Mouse (Mus musculus) gastrocnemius, postnatal 25 days (tissue): ENCODE data around the gene Poc1a. TPM values are rescaled to one million over a fixed set of nuclear protein-coding genes. Genes with fewer than 3 reads are reported as not detected.

ENCODE experiments used
- DNase-seq: peaks from one replicate; pipeline ENCODE4 v3.0.0; 2022
- total RNA-seq, 2 experiments: library from RNA; stranded (reverse); gene quantifications; 1 replicate in 1 of 2; 2 replicates in 1 of 2; pipeline ENCODE4 v1.2.3; 2021

The Poc1a gene
- total RNA-seq, 2 experiments from 2014 or later = 0.90 to 2.1 TPM

- no peak for DNase-seq
These were observed 15.3 kb upstream of the Poc1a start for GRCm38 (mm10) chr9:106265358-106266075.

DNA sequence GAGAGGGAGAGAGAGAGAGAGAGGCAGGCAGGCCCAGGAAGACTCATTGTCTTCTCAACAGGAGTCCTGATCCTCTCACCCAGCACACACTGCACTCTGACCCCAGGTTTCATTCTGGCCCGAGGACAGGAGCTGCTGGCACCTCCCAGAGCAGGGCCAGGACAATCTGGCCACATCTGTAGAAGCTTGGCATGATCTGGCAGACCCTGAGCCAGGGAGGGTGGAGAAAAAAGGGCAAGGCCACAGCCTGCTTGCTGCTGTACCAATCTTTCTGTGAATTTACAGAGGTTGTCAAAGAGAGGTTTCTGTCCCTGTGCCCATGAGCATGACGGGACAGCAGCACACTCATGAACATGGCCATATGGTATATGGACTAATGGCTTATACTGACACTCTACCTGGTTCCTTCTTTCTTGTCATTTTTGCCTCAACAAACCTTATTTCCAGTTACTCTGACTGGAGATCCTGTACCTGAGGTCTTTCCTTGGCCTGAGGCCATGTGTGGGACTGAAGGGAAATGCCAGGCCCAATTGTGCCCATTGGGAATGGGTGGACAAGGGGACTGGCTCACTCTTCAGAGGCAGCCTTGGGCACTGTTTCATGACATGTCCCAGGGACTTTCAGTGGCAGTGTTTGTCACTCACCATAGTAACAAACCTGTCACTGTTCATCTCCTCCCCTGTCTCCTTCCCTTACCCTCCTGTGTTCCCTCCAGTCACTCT lies 13.8 kb upstream of the Poc1a start:
- DNase-seq = no peak

DNA sequence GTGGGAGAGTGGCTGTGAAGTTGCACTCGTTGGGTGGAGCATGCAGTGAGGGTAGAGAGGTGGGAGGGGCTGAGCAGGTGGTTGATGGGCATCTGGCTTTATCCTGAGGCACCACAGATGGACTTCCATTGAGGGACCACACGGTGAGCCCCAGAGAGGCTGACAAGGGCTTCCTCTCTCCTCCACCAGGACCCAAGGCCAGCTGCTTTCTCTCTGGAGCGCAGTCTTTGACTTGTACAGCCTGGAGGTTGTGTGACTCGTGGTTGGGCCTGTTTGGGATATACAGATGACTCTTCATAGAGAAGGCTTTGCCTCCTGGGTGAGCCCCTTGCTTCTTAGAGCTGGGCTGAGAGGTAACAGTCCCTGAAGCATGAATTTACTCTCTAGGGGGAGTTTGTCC lies 12.4 kb upstream of the Poc1a start:
- no peak for DNase-seq

GRCm38 (mm10) chr9:106269076-106269788 lies 11.6 kb upstream of the Poc1a start:
- no peak for DNase-seq

DNA sequence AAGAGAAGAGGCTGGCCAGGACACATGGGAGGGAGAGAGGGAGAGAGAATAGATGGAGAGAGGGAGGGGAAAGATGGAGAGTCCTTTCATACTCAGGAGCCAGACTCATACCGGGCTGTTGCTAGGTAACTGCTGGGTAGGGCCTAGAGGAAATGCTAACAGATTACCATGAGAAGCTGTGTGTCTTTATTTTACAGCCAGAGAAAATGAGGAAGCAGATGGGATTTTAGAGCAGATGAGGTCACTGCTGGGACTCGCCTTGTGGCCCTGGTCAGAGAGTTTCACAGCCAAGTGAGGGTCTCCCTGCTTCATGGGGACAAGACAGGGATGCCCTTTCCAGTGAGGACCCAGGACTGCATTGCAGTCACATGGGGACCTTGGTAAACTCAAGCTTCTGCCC lies 11.0 kb upstream of the Poc1a start:
- DNase-seq = no peak

DNA sequence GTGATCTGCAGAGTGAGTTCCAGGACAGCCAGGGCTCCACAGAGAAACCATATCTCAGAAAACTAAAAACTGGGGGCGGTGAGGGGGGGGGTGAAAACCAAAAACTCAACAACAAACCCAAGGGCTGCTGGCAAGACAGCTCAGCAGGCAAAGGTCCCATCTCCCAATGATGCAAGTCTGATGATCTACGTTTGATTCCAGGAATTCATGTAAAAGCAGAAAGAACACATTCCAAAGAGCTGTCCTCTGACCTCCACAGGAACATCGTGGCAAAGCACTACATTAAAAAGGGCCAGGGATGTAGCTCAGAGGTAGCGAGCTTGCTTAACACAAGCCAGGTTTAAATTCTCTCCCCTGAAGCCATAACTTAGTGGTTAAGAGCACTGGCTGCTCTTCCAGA lies 10.2 kb upstream of the Poc1a start:
- DNase-seq = no peak

- no peak for DNase-seq
These were observed 8.6 kb upstream of the Poc1a start for GRCm38 (mm10) chr9:106272288-106272687.

DNA sequence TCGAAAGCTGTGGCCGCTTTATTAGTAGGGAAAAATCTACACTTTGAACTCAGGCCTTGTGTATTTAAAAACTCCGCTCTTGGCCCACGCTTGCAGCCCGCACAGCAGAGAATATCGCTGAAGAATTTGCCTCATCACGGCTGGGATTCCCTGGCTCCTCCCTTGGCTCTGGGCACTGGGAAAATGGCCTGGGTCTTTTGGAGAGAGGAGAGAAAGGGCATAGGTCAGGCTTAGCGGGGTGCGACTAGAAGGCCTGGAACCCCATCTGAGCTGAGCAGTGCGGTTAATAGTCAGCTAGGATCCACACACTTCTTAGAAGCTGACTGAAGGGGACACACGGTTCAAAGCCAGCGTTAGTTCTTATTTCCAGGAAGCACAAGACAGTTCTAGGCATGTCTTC lies 7.6 kb upstream of the Poc1a start:
- no peak for DNase-seq

- no peak for DNase-seq
These were observed 7.1 kb upstream of the Poc1a start for GRCm38 (mm10) chr9:106273791-106274190.

GRCm38 (mm10) chr9:106274652-106275180 lies 6.1 kb upstream of the Poc1a start:
- no peak for DNase-seq

DNA sequence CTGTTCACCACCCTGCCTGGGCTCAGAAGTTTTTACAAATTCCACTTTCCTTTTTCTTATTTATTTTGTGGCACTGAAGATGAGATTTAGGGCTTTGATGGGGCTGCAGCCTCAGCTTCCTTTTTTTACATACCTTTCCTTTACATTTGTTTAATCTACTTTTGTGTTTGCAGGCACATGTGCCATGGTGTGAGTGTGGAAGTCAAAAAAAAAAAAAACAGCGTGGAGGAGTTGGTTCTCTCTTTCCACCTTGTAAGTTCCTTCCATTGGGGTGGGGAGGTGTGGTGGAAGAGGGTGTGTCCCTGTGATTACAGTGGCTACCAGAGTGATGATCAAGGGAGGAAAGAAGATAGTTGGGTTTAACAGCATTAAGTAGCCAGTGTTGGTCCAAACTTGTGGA lies 5.1 kb upstream of the Poc1a start:
- no peak for DNase-seq

DNA sequence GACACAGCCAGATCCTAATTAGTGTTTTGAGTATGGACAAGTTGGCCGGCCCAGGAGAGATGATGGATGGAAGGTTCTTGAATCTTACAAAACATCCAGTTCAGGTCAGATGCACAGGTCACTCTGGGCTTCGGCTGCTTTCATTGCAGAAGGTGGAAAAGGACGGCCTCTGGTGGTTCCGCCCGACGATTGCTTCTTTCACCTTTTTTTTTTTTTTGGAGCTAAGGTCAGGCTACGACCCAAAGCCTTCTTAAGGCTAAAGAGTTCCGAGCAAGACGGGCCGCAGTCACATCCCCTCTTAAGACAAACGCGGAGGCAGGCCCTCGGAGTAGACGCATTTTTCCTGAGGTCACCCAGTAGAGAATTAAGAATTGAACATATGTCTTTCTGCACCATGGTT lies 475 bp upstream of the Poc1a start:
- peak; percentile 64 for DNase-seq

DNA sequence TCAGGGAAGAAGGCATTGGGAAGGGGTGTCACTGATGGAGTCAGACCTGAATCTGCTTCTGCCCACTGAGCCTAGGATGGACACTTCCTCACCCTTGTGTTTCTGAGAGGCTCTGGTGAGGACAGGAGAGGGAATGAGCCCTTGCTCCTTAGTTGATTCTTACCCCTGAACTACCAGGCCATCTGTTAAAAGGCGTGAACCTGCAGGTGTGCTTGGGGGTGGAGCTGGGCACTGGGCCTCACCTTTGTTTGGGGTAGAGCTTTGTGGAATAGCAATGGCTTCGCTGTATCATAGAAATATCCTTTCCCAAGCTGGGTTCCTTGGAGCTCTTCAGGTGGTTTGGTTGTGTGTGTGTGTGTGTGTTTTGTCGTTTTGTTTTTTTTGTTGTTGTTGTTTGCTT lies 1.2 kb downstream of the Poc1a start:
- no peak for DNase-seq

- no peak for DNase-seq
These were observed 6.3 kb downstream of the Poc1a start for GRCm38 (mm10) chr9:106287165-106287564.

DNA sequence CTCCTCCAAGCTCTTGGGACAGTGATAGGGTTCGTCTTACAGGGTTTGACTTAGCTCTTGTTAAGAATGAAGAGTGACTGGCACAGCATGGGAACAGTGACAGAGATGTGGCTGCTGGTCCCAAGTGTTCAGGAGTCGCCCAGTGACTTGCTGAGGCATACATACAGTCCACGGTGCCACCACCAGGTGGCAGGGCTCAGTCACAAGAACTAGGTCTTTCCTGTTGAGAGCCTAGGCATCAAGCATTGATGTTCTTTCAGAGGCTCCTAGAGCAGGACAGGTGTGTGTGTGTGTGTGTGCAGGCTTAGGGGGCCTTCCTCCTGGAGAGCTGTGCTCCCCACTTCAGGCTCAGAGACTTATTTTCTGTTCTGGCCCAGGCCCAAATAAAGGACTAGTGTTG lies 8.0 kb downstream of the Poc1a start:
- DNase-seq = peak; percentile 49

GRCm38 (mm10) chr9:106289841-106290240 lies 9.0 kb downstream of the Poc1a start:
- DNase-seq = no peak

- DNase-seq = no peak
These were observed 9.8 kb downstream of the Poc1a start for GRCm38 (mm10) chr9:106290636-106291122.

GRCm38 (mm10) chr9:106293569-106294156 lies 12.8 kb downstream of the Poc1a start:
- DNase-seq = no peak

DNA sequence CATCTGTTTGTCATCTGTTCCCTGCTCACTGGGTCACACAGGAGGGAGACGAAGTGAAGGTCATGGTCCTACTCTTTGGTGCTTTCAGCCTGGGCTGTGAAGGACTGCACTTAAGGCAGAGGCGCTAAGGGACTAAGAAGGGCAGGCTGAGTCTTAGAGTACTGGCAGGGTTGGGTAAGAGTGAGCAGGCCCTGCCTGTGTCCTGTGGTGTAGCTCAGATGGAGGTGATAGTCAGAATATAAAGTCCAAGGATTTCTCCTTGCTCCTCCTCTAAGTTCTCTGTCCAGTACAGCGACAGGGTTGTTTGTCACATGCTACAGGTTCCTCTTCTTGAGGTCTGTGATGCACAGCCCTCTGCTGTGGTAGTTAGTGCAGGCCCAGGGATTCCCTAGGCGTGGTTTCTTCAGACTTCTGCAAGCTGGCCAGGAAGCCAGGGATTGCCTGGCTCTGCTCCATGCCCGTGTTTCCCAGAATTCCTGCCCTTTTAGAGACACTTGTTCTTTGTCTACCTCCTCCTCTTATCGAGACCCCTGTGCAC lies 15.8 kb downstream of the Poc1a start:
- DNase-seq = no peak

DNA sequence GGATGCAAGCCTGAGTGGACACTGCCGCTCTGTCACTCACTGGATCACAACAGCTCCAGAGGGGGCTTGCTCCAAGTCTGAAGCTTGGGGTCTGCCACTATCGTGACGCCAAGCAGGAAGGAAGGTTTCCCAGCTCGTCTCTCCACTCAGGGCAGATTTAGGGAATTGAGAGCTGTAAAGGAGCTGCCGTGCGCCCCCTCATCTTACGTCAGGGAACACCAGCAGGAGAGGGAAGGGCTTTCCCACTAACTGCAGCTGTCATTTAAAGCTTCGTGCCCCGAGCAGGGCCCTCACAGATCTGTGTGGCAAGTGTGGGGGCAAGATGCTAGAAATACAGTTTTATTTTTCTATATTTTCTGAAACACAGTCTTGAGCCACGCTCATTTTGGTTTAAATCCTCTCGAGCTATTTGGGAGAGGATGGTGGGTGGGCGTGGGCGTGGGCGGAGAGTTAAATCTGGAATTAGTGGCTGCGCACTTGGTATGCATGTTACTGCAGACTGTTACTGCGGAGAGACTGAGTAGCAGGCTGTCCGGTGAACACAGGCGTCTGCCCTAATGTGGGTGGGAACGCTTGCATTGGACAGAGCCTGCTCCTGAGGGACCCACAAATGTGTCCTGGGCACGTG lies 19.4 kb downstream of the Poc1a start:
- no peak for DNase-seq

GRCm38 (mm10) chr9:106300949-106301348 lies 20.1 kb downstream of the Poc1a start:
- no peak for DNase-seq
